Mouse (Mus musculus) ES-E14 (cell line): ENCODE data around the gene Esyt3. TPM values are rescaled to one million over a fixed set of nuclear protein-coding genes. Genes with fewer than 3 reads are reported as not detected.

Experiments
- DNase-seq: peaks from one replicate; pipeline ENCODE4 v3.0.0-alpha.2; 2013; ENCODE audit warnings: low read depth, low spot score
- H3K27ac ChIP-seq: 2 replicates; pipeline ENCODE4 v1.5.1; 2012; ENCODE audit warnings: low read depth, mild to moderate bottlenecking, low read length, moderate library complexity, mixed read lengths; ENCODE audit not compliant: poor library complexity, insufficient read depth, severe bottlenecking
- H3K36me3 ChIP-seq: 2 replicates; pipeline ENCODE4 v1.6.1; 2012; ENCODE audit warnings: mild to moderate bottlenecking, low read length, moderate library complexity, mixed read lengths; ENCODE audit not compliant: control insufficient read depth, poor library complexity, insufficient read depth, severe bottlenecking
- H3K4me1 ChIP-seq, 2 experiments: fragments of 150-350 bp in 1 of 2; sonication (generic) in 1 of 2; 2 replicates each; pipeline ENCODE4 v1.6.1; 2012; ENCODE audit warnings: low read length in 2 of 2, mild to moderate bottlenecking in 1 of 2, mixed read lengths in 1 of 2; ENCODE audit not compliant: control insufficient read depth in 2 of 2, insufficient read depth in 2 of 2, poor library complexity in 1 of 2
- H3K4me3 ChIP-seq, 2 experiments: fragments of 150-350 bp in 1 of 2; sonication (generic) in 1 of 2; 2 replicates each; pipeline ENCODE4 v1.5.1; 2012; ENCODE audit warnings: low read length in 2 of 2, low read depth in 1 of 2, mild to moderate bottlenecking in 1 of 2, mixed read lengths in 1 of 2; ENCODE audit not compliant: insufficient read depth in 1 of 2, poor library complexity in 1 of 2, severe bottlenecking in 1 of 2
- H3K9ac ChIP-seq: 2 replicates; pipeline ENCODE4 v1.6.1; 2012; ENCODE audit warnings: low read depth, mild to moderate bottlenecking, low read length, mixed read lengths; ENCODE audit not compliant: poor library complexity, insufficient read depth, severe bottlenecking
- H3K9me3 ChIP-seq: fragments of 150-350 bp; sonication (generic); 2 replicates; pipeline ENCODE4 v1.6.1; 2012; ENCODE audit warnings: low read depth, mild to moderate bottlenecking, low read length; ENCODE audit not compliant: control insufficient read depth, insufficient read depth
- CHD2 ChIP-seq: IDR thresholded peaks from 2 replicates; pipeline ENCODE4 v1.6.1; 2014; ENCODE audit warnings: mild to moderate bottlenecking, low read depth, low read length, inconsistent platforms
- HCFC1 ChIP-seq: IDR thresholded peaks from 2 replicates; pipeline ENCODE4 v1.6.1; 2012; ENCODE audit warnings: low read length, inconsistent platforms, borderline replicate concordance; ENCODE audit not compliant: insufficient read depth
- MAFK ChIP-seq: IDR thresholded peaks from 2 replicates; pipeline ENCODE4 v1.6.1; 2014; ENCODE audit warnings: mild to moderate bottlenecking, low read depth, low read length, inconsistent platforms; ENCODE audit not compliant: insufficient read depth
- ZC3H11A ChIP-seq: IDR thresholded peaks from 2 replicates; pipeline ENCODE4 v1.6.1; 2012; ENCODE audit warnings: low read depth, mild to moderate bottlenecking, inconsistent platforms, low read length, borderline replicate concordance
- ZNF384 ChIP-seq: IDR thresholded peaks from 2 replicates; pipeline ENCODE4 v1.6.1; 2012; ENCODE audit warnings: low read depth, low read length, inconsistent platforms
- in situ Hi-C, 2 experiments: fragments of 600-800 bp; cut with MboI; formaldehyde crosslinking; loops; one replicate each; pipeline ENCODE4 v1.15.1; 2025; ENCODE audit warnings: low sequenced_read_pairs in 2 of 2, inconsistent platforms in 1 of 2; ENCODE audit not compliant: unreplicated experiment in 2 of 2
- total RNA-seq: library from RNA; depleted of rRNA; stranded (reverse); fragments of 300-350 nt; gene quantifications from 2 replicates; pipeline ENCODE4 v1.2.3, GENCODE M21; 2012

Esyt3 gene
- total RNA-seq, 1 experiment, result 7.8 TPM

GRCm38 (mm10) chr9:99389506-99389905, 31.1 kb upstream of the Esyt3 start:
- no peak for TF ChIP-seq ZNF384
- TF ChIP-seq ZC3H11A, result no peak
- no peak for TF ChIP-seq MAFK
- TF ChIP-seq HCFC1, result no peak
- no peak for TF ChIP-seq CHD2
- Histone ChIP-seq H3K27ac (no peak overlapping the region), H3K4me3 (no peak overlapping the region), H3K9me3 (no peaks in the 10 kb centered on the region), H3K4me1 (peaks cover 6 to 22% of the 10 kb centered on the region in 2 experiments; a peak in 2 of 4 replicates), H3K36me3 (peaks cover 9% of the 10 kb centered on the region; the same call in 1 of the 2 replicates), H3K9ac (no peak overlapping the region)
- in situ Hi-C loops, result no loop called here
- no peak for DNase-seq

DNA sequence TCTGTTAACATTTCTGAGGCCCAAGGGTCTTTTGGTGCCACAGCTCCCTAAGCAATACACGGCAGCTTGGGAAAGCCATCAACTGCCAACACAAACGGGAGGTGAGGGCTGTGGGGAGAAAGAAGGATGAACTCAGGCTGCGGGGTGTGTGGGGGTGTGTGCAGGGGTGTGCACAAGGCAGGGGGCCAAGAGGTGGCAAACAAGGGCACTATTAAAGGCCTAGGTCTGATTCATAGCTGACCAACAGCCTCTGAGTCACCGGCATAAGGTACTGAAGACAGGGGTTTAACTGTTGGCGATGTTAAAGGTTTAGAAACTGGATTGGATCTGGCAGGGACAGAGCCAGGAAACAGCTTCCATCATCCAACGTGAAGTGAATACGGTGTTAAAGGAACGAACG, 30.5 kb upstream of the Esyt3 start:
- no peak overlapping the region for H3K27ac ChIP-seq
- no peak overlapping the region for H3K4me3 ChIP-seq
- H3K36me3 ChIP-seq, result peaks cover 9% of the 10 kb centered on the region; the same call in 1 of the 2 replicates
- peaks cover 6 to 21% of the 10 kb centered on the region in 2 experiments; a peak in 2 of 4 replicates for H3K4me1 ChIP-seq
- no peaks in the 10 kb centered on the region for H3K9me3 ChIP-seq
- DNase-seq, result no peak
- TF ChIP-seq ZC3H11A, result no peak
- no peak for TF ChIP-seq MAFK
- TF ChIP-seq HCFC1, result no peak
- no peak for TF ChIP-seq ZNF384
- no peak for TF ChIP-seq CHD2
- in situ Hi-C loops, result no loop called here
- H3K9ac ChIP-seq, result no peak overlapping the region

GRCm38 (mm10) chr9:99388078-99388477, 29.7 kb upstream of the Esyt3 start:
- in situ Hi-C loops, result no loop called here
- no peak for TF ChIP-seq MAFK
- no peak for TF ChIP-seq ZNF384
- TF ChIP-seq HCFC1, result no peak
- TF ChIP-seq CHD2, result no peak
- no peak for TF ChIP-seq ZC3H11A

GRCm38 (mm10) chr9:99382556-99382955, 24.2 kb upstream of the Esyt3 start:
- H3K9ac ChIP-seq, result no peak overlapping the region
- H3K9me3 ChIP-seq, result no peaks in the 10 kb centered on the region
- no peak overlapping the region for H3K4me3 ChIP-seq
- H3K36me3 ChIP-seq, result no peaks in the 10 kb centered on the region
- peaks cover 9 to 22% of the 10 kb centered on the region in 2 experiments; a peak in 3 of 4 replicates for H3K4me1 ChIP-seq
- in situ Hi-C loops, result no loop called here
- DNase-seq, result no peak
- no peak overlapping the region for H3K27ac ChIP-seq
- TF ChIP-seq ZNF384, result no peak
- no peak for TF ChIP-seq MAFK
- TF ChIP-seq HCFC1, result no peak
- no peak for TF ChIP-seq ZC3H11A
- TF ChIP-seq CHD2, result no peak

More at GRCm38 (mm10) chr9:99388078-99388477, 29.7 kb upstream of the Esyt3 start:
- Histone ChIP-seq H3K9ac (no peak overlapping the region), H3K4me1 (peaks cover 6 to 21% of the 10 kb centered on the region in 2 experiments; a peak in 2 of 4 replicates), H3K36me3 (peaks cover 9% of the 10 kb centered on the region; the same call in 1 of the 2 replicates), H3K9me3 (no peaks in the 10 kb centered on the region), H3K27ac (no peak overlapping the region), H3K4me3 (no peak overlapping the region)
- DNase-seq, result no peak

GRCm38 (mm10) chr9:99379194-99379593, 20.8 kb upstream of the Esyt3 start:
- Histone ChIP-seq H3K4me1 (peaks cover 3 to 19% of the 10 kb centered on the region in 2 experiments; a peak in 3 of 4 replicates), H3K36me3 (no peaks in the 10 kb centered on the region; the same call in 1 of the 2 replicates), H3K9me3 (no peaks in the 10 kb centered on the region), H3K27ac (no peak overlapping the region), H3K4me3 (no peak overlapping the region), H3K9ac (no peak overlapping the region)
- no peak for DNase-seq
- in situ Hi-C loops, result no loop called here
- TF ChIP-seq CHD2 (no peak), HCFC1 (no peak), ZC3H11A (no peak), MAFK (no peak), ZNF384 (no peak)
